Mouse (Mus musculus): ENCODE results near the gene Vmn1r76. TPM values are rescaled to one million over a fixed set of nuclear protein-coding genes. Genes with fewer than 3 reads are reported as not detected.

Vmn1r76 gene
- not detected in 2 replicates for polyA plus RNA-seq (2015; fragmentation: Nextera tagmentation; extraction: Ambion mirVana)

GRCm38 (mm10) chr7:11938113-11938512, at the start of gene Vmn1r76:
Gene Vmn1r76 (minus strand): TSS chr7:11938213.
- H3K36me3 ChIP-seq: no peaks in the 10 kb centered on the region
- no peak for ATAC-seq (replicated peaks; ENCODE audit: insufficient number of reproducible peaks, insufficient read depth, low FRiP score, low read depth)
- peaks cover 12% of the 10 kb centered on the region; the same call in 1 of the 2 replicates for H3K9me3 ChIP-seq (replicated peaks)
- H3K9ac ChIP-seq: no peak within 1 kb of the TSS
- no peaks in the 10 kb centered on the region for H3K27me3 ChIP-seq
- no peak within 1 kb of the TSS for H3K27ac ChIP-seq
- H3K4me1 ChIP-seq (replicated peaks): no peaks in the 10 kb centered on the region
- no peak within 1 kb of the TSS for H3K4me2 ChIP-seq
- H3K4me3 ChIP-seq: no peak within 1 kb of the TSS

- ATAC-seq (replicated peaks; ENCODE audit: insufficient number of reproducible peaks, insufficient read depth, low FRiP score, low read depth): no peak
- H3K27me3 ChIP-seq: no peaks in the 10 kb centered on the region
- H3K4me2 ChIP-seq: no peak overlapping the region
- H3K4me3 ChIP-seq: no peak overlapping the region
- no peak overlapping the region for H3K9ac ChIP-seq
- no peak overlapping the region for H3K27ac ChIP-seq
- H3K36me3 ChIP-seq: no peaks in the 10 kb centered on the region
- H3K4me1 ChIP-seq (replicated peaks): no peaks in the 10 kb centered on the region
- no peaks in the 10 kb centered on the region for H3K9me3 ChIP-seq (replicated peaks)
Observed at GRCm38 (mm10) chr7:11972611-11973010, 34.6 kb upstream of the Vmn1r76 start.

- no peak overlapping the region for H3K4me3 ChIP-seq
- H3K36me3 ChIP-seq: no peaks in the 10 kb centered on the region
- H3K4me1 ChIP-seq (replicated peaks): no peaks in the 10 kb centered on the region
- H3K9ac ChIP-seq: no peak overlapping the region
- H3K9me3 ChIP-seq (replicated peaks): peaks cover 14% of the 10 kb centered on the region; the same call in 1 of the 2 replicates
- H3K4me2 ChIP-seq: no peak overlapping the region
- WGBS: 65% methylated on average over 3 of the region's 3 CpGs
- no peak overlapping the region for H3K27ac ChIP-seq
- ATAC-seq (replicated peaks; ENCODE audit: insufficient number of reproducible peaks, insufficient read depth, low FRiP score, low read depth): no peak
- H3K27me3 ChIP-seq: no peaks in the 10 kb centered on the region
Observed at GRCm38 (mm10) chr7:11947991-11948390, 10.0 kb upstream of the Vmn1r76 start.

DNA sequence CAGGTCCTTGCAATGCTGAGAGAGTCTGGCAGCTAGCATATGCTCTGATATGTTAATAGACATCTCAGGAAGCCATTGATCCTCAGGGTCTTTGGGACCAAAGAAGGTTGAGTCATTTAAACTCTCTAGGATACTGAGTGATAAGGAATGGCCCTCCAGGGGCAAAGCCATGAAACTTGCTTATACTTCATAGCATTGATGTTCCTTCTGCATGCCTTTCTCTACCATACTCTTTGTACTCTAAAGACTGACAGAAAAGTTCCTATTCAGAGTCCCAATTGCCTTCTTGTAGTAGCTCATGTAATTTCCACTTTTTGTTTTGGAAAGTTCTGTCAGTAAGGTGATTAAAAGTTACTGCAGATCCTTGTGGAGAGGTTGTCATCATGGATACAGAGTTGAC, 63.7 kb downstream of the Vmn1r76 start, which contains the start of gene Vmn1r75:
Vmn1r75 (plus strand) TSS at position 301 of the 400 bp plus-strand sequence.
- Histone ChIP-seq H3K4me1 (replicated peaks) (no peaks in the 10 kb centered on the region), H3K36me3 (no peaks in the 10 kb centered on the region), H3K9me3 (replicated peaks) (no peaks in the 10 kb centered on the region; the same call in 1 of the 2 replicates), H3K4me2 (no peak within 1 kb of the TSS), H3K4me3 (no peak within 1 kb of the TSS), H3K9ac (no peak within 1 kb of the TSS), H3K27me3 (no peaks in the 10 kb centered on the region), H3K27ac (no peak within 1 kb of the TSS)
- ATAC-seq (replicated peaks; ENCODE audit: insufficient number of reproducible peaks, insufficient read depth, low FRiP score, low read depth): no peak

Other genes starting within 250 kb of the Vmn1r76 start
- gene Vmn1r73, start 207.9 kb downstream of the Vmn1r76 start, polyA plus RNA-seq (2015; fragmentation: Nextera tagmentation; extraction: Ambion mirVana): not detected in 2 replicates
- not detected in 2 replicates for gene Vmn1r74, start 104.2 kb downstream of the Vmn1r76 start, polyA plus RNA-seq (2015; fragmentation: Nextera tagmentation; extraction: Ambion mirVana)
- gene Vmn1r75, start 63.6 kb downstream of the Vmn1r76 start, polyA plus RNA-seq (2015; fragmentation: Nextera tagmentation; extraction: Ambion mirVana): not detected in 2 replicates
- not detected in 2 replicates for gene Vmn1r77, start 98.5 kb upstream of the Vmn1r76 start, polyA plus RNA-seq (2015; fragmentation: Nextera tagmentation; extraction: Ambion mirVana)
- gene Vmn1r78, start 212.0 kb upstream of the Vmn1r76 start, polyA plus RNA-seq (2015; fragmentation: Nextera tagmentation; extraction: Ambion mirVana): not detected in 2 replicates
- gene Vmn1r79, start 233.1 kb upstream of the Vmn1r76 start, polyA plus RNA-seq (2015; fragmentation: Nextera tagmentation; extraction: Ambion mirVana): not detected in 2 replicates